Mouse (Mus musculus) ES-Bruce4 (cell line): ENCODE data around the gene Nuf2.

Source experiments
- CTCF ChIP-seq: IDR thresholded peaks from one replicate; pipeline ENCODE4 v1.8.1; 2011; ENCODE audit warnings: low read depth, low read length
- POLR2A ChIP-seq: IDR thresholded peaks from one replicate; pipeline ENCODE4 v1.8.1; 2011; ENCODE audit warnings: low read length; ENCODE audit not compliant: insufficient read depth

- TF ChIP-seq POLR2A (no peak), CTCF (no peak)
Observed at GRCm38 (mm10) chr1:169555019-169555418, 23.8 kb upstream of the Nuf2 start.
